Mouse (Mus musculus) adrenal gland, adult 2 months (tissue): ENCODE data around the gene Gm28870. TPM values are rescaled to one million over a fixed set of nuclear protein-coding genes. Genes with fewer than 3 reads are reported as not detected.
"Not testable (repeated sequence)": the region's sequence is repeated elsewhere in the genome, so short reads cannot be mapped to it uniquely, and the experiment has no call there.

Experiments
- DNase-seq: peaks from one replicate; pipeline ENCODE4 v3.0.0; 2021
- long read RNA-seq: library from polyadenylated mRNA; stranded (forward); transcript quantifications from one replicate; pipeline ENCODE4 v2.0.0, GENCODE M21; 2021
- polyA plus RNA-seq: library from polyadenylated mRNA; depleted of rRNA; stranded (reverse); fragments of >200 nt; gene quantifications from 2 replicates; pipeline ENCODE4 v1.2.3, GENCODE M21; 2012; rRNA removed
- total RNA-seq, 2 experiments: library from RNA; stranded (reverse); gene quantifications; 2 replicates each; pipeline ENCODE4 v1.2.3; 2021

The Gm28870 gene
- total RNA-seq (not detected), polyA plus RNA-seq (not detected in 2 replicates)
- long read RNA-seq: 0 reads

DNA sequence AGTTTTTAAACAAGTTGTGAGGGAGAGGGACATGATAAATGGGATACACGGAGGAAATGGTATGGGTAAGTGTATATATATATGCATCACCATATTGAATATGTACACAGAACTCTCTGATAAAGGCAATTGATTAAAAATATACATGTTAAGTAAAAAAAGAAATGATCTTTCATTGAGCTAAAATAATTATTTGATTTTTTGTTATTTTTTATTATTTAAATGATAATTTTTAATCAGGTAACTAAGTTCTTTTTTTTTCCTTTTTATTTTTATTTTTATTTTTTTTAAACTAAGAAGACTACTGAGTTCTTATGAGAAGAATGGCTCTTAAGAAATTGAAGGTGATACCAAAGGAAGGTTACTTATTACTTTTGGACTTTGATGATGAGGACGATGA lies at the start of gene Gm28870:
Gene Gm28870 (plus strand): TSS at position 301 of the 400 bp plus-strand sequence.
- not testable (repeated sequence) for DNase-seq
